Mouse (Mus musculus) testis, adult 2 months (tissue): ENCODE data around the gene Adcy10.

Experiments
- CTCF ChIP-seq: fragments of 200-500 bp; IDR thresholded peaks from 2 replicates; pipeline ENCODE4 v1.5.1; 2012; ENCODE audit warnings: low read depth, mild to moderate bottlenecking, inconsistent platforms, low read length, moderate library complexity; ENCODE audit not compliant: control insufficient read depth, insufficient read depth, insufficient replicate concordance
- POLR2A ChIP-seq: fragments of 200-500 bp; IDR thresholded peaks from 2 replicates; pipeline ENCODE4 v1.6.1; 2012; ENCODE audit warnings: low read depth, mild to moderate bottlenecking, inconsistent platforms, low read length, moderate library complexity; ENCODE audit not compliant: control insufficient read depth

DNA sequence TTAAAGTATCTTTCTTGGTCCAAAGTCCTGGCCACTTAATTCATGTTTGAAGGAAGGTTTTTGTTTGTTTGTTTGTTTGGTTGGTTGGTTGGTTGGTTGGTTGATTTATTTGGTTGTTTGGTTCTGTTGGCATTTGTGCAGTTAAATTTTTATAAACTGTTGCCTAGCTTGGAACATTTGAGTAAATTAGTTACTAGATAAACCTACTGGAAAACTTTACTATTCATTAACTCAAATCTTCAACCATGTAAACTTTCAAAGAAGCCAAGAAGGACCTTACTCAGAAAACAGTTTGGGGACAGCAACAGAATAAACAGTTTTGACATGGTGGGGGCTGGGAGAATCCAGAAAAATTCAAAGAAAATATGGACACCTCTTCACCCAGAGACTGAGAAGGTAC is 16.0 kb upstream of the Adcy10 start:
- TF ChIP-seq CTCF: no peak
- TF ChIP-seq POLR2A: no peak
